Mouse (Mus musculus): ENCODE measurements around the gene Gamt. TPM values are rescaled to one million over a fixed set of nuclear protein-coding genes. Genes with fewer than 3 reads are reported as not detected.

The Gamt gene
- polyA plus RNA-seq, 1 experiment from 2014 or later, result 29.4 TPM

GRCm38 (mm10) chr10:80244791-80245399, 15.9 kb downstream of the Gamt start:
- H3K4me3 ChIP-seq (ENCODE audit: low read depth, low read length), result no peak overlapping the region
- H3K9ac ChIP-seq, result peak overlapping the region; percentile 20; the same call in 1 of the 2 replicates
- no peaks in the 10 kb centered on the region for H3K9me3 ChIP-seq (ENCODE audit: low read depth, low read length)
- no peaks in the 10 kb centered on the region for H3K27me3 ChIP-seq (ENCODE audit: insufficient read depth, low read length)
- WGBS, result 27% methylated on average over 5 of the region's 5 CpGs
- DNase-seq (peak; percentile 71), ATAC-seq (ENCODE audit: insufficient read depth) (no peak)
- TF ChIP-seq CTCF (IDR thresholded peaks at IDR 0.05; ENCODE audit: low read depth), result peak; percentile 39
- no peak overlapping the region for H3K4me2 ChIP-seq
- peaks cover 49% of the 10 kb centered on the region for H3K36me3 ChIP-seq (ENCODE audit: insufficient read depth)
- H3K4me1 ChIP-seq (ENCODE audit: insufficient read depth), result 0 out of 2 replicates have a peak, but pooled peaks cover under 1% of the 10 kb centered on the region
- H3K27ac ChIP-seq (ENCODE audit: low read depth), result no peak overlapping the region

GRCm38 (mm10) chr10:80242607-80243006, 18.2 kb downstream of the Gamt start:
- ATAC-seq (ENCODE audit: insufficient read depth), result no peak
- no peaks in the 10 kb centered on the region for H3K9me3 ChIP-seq (ENCODE audit: low read depth, low read length)
- peaks cover 71% of the 10 kb centered on the region for H3K36me3 ChIP-seq (ENCODE audit: insufficient read depth)
- H3K27ac ChIP-seq (ENCODE audit: low read depth), result no peak overlapping the region
- no peak for TF ChIP-seq CTCF (IDR thresholded peaks at IDR 0.05; ENCODE audit: low read depth)
- H3K27me3 ChIP-seq (ENCODE audit: insufficient read depth, low read length), result no peaks in the 10 kb centered on the region
- no peak overlapping the region for H3K9ac ChIP-seq
- H3K4me3 ChIP-seq (ENCODE audit: low read depth, low read length), result no peak overlapping the region
- H3K4me1 ChIP-seq (ENCODE audit: insufficient read depth), result no peaks in the 10 kb centered on the region
- WGBS, result 82% methylated on average over 3 of the region's 3 CpGs
- H3K4me2 ChIP-seq, result no peak overlapping the region
- no peak for DNase-seq

GRCm38 (mm10) chr10:80242088-80242487, 18.7 kb downstream of the Gamt start:
- Histone ChIP-seq H3K36me3 (ENCODE audit: insufficient read depth) (peaks cover 77% of the 10 kb centered on the region), H3K4me1 (ENCODE audit: insufficient read depth) (no peaks in the 10 kb centered on the region), H3K9me3 (ENCODE audit: low read depth, low read length) (no peaks in the 10 kb centered on the region), H3K27ac (ENCODE audit: low read depth) (no peak overlapping the region), H3K27me3 (ENCODE audit: insufficient read depth, low read length) (no peaks in the 10 kb centered on the region), H3K4me2 (no peak overlapping the region), H3K4me3 (ENCODE audit: low read depth, low read length) (no peak overlapping the region), H3K9ac (no peak overlapping the region)
- ATAC-seq (ENCODE audit: insufficient read depth), result no peak
- no peak for DNase-seq
- TF ChIP-seq CTCF (IDR thresholded peaks at IDR 0.05; ENCODE audit: low read depth), result no peak
- 60% methylated on average over 9 of the region's 9 CpGs for WGBS

- Histone ChIP-seq H3K27ac (ENCODE audit: low read depth) (no peak overlapping the region), H3K9me3 (ENCODE audit: low read depth, low read length) (no peaks in the 10 kb centered on the region), H3K4me3 (ENCODE audit: low read depth, low read length) (no peak overlapping the region), H3K9ac (no peak overlapping the region), H3K36me3 (ENCODE audit: insufficient read depth) (peaks cover 100% of the 10 kb centered on the region), H3K27me3 (ENCODE audit: insufficient read depth, low read length) (no peaks in the 10 kb centered on the region), H3K4me2 (no peak overlapping the region), H3K4me1 (ENCODE audit: insufficient read depth) (no peaks in the 10 kb centered on the region)
- no peak for TF ChIP-seq CTCF (IDR thresholded peaks at IDR 0.05; ENCODE audit: low read depth)
- no peak for DNase-seq
- 86% methylated on average over 6 of the region's 6 CpGs for WGBS
- no peak for ATAC-seq (ENCODE audit: insufficient read depth)
These were observed 21.0 kb downstream of the Gamt start for GRCm38 (mm10) chr10:80239791-80240190.

GRCm38 (mm10) chr10:80238306-80238705, 22.5 kb downstream of the Gamt start:
- DNase-seq, result no peak
- 83% methylated on average over 3 of the region's 3 CpGs for WGBS
- ATAC-seq (ENCODE audit: insufficient read depth), result no peak

GRCm38 (mm10) chr10:80237020-80237419, 23.8 kb downstream of the Gamt start:
- Histone ChIP-seq H3K36me3 (ENCODE audit: insufficient read depth) (peaks cover 100% of the 10 kb centered on the region), H3K27me3 (ENCODE audit: insufficient read depth, low read length) (no peaks in the 10 kb centered on the region), H3K4me1 (ENCODE audit: insufficient read depth) (no peaks in the 10 kb centered on the region), H3K9ac (no peak overlapping the region), H3K4me3 (ENCODE audit: low read depth, low read length) (no peak overlapping the region), H3K4me2 (no peak overlapping the region), H3K9me3 (ENCODE audit: low read depth, low read length) (no peaks in the 10 kb centered on the region), H3K27ac (ENCODE audit: low read depth) (no peak overlapping the region)
- WGBS, result 78% methylated on average over 4 of the region's 4 CpGs
- ATAC-seq (ENCODE audit: insufficient read depth), result no peak
- DNase-seq, result no peak
- TF ChIP-seq CTCF (IDR thresholded peaks at IDR 0.05; ENCODE audit: low read depth), result no peak

More at GRCm38 (mm10) chr10:80238306-80238705, 22.5 kb downstream of the Gamt start:
- no peaks in the 10 kb centered on the region for H3K9me3 ChIP-seq (ENCODE audit: low read depth, low read length)
- no peaks in the 10 kb centered on the region for H3K4me1 ChIP-seq (ENCODE audit: insufficient read depth)
- peaks cover 100% of the 10 kb centered on the region for H3K36me3 ChIP-seq (ENCODE audit: insufficient read depth)
- H3K27me3 ChIP-seq (ENCODE audit: insufficient read depth, low read length), result no peaks in the 10 kb centered on the region
- no peak overlapping the region for H3K27ac ChIP-seq (ENCODE audit: low read depth)
- TF ChIP-seq CTCF (IDR thresholded peaks at IDR 0.05; ENCODE audit: low read depth), result no peak
- no peak overlapping the region for H3K4me2 ChIP-seq
- no peak overlapping the region for H3K9ac ChIP-seq
- no peak overlapping the region for H3K4me3 ChIP-seq (ENCODE audit: low read depth, low read length)

- H3K27me3 ChIP-seq (ENCODE audit: insufficient read depth, low read length), result no peaks in the 10 kb centered on the region
- H3K4me3 ChIP-seq (ENCODE audit: low read depth, low read length), result no peak overlapping the region
- H3K27ac ChIP-seq (ENCODE audit: low read depth), result no peak overlapping the region
- 95% methylated on average over 13 of the region's 13 CpGs for WGBS
- peaks cover 100% of the 10 kb centered on the region for H3K36me3 ChIP-seq (ENCODE audit: insufficient read depth)
- ATAC-seq (ENCODE audit: insufficient read depth) (no peak), DNase-seq (no peak)
- H3K9ac ChIP-seq, result no peak overlapping the region
- H3K4me1 ChIP-seq (ENCODE audit: insufficient read depth), result no peaks in the 10 kb centered on the region
- no peak for TF ChIP-seq CTCF (IDR thresholded peaks at IDR 0.05; ENCODE audit: low read depth)
- no peaks in the 10 kb centered on the region for H3K9me3 ChIP-seq (ENCODE audit: low read depth, low read length)
- H3K4me2 ChIP-seq, result no peak overlapping the region
These were observed 24.5 kb downstream of the Gamt start for GRCm38 (mm10) chr10:80236145-80236825.

Measured in lung, embryonic 14.5 days (tissue).